Mouse (Mus musculus) retina, postnatal 1 day (tissue): ENCODE results near the gene Zfp708.
"Not testable (repeated sequence)": the region's sequence is repeated elsewhere in the genome, so short reads cannot be mapped to it uniquely, and the experiment has no call there.

Source experiments
- DNase-seq: peaks from one replicate; pipeline ENCODE4 v3.0.0-alpha.2; 2012

Gene Zfp708

DNA sequence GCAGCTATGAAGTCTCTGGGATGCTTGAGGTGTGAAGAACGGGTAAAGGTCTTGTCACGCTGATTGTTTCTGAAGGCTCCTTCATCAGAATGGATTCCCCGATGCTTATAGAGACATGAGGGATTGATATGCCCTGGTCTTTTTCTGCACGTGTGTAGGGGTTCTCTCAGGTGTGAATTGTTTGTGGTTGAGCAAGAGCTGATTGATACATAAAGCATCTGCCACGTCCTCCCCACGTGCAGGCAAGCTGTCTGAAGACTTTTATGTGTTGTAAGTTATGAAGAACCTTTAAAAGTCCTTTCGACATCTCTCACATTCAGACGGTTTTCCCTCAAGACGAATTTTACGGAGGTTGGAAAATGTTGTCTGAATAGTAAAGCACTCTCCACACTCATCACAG, at the start of gene Zfp708:
TSS of gene Zfp708 (minus strand) at position 101 of the 400 bp plus-strand sequence.
- no peak for DNase-seq

DNA sequence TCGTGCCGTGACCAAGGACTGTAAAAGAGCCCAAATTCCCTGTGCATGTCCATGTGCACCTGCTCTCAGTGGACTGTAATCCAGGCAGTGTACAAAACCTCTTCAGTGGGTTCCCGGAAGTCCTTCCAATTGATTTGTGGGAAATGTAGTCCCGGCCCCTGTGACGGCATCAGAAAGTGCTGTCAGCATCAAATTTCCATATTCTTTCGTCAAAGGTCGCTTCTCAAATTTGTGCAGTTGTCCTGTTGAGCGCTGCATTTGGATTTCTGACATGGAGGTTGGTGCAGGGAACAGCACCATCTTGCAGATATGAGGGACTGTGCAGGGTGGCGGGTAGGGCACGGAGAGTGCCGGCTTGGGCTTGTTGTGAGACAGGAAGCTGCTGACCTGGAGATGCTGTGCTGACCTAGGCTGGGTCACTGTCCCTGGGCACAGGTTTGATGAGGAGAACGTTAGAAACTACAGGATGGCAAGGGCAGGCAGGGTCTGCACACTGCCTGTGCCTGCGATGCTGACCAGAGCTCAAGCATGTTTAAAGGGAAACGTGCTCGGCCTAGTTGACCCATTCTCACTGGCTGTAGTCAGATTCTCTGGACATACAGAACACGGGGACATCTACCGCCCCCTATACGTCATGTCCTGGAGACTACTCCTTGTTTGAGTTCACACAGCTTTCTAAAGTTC, 30.4 kb upstream of the Zfp708 start:
- peak; percentile 95 for DNase-seq

DNA sequence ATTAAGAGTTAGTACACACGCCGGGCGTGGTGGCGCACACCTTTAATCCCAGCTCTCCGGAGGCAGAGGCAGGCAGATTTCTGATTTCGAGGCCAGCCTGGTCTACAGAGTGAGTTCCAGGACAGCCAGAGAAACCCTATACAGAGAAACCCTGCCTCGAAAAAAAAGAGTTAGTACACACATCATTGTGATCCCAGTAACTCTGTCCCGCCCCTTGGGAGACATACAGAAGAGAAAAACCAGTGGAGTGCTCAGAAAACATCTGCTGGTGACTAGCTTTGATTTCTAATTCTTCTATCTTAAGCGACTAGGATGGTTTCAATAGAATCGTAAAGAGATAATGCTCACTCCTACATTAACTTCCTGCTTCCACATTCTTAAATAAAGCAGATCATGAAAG, 29.7 kb upstream of the Zfp708 start:
- not testable (repeated sequence) for DNase-seq

DNA sequence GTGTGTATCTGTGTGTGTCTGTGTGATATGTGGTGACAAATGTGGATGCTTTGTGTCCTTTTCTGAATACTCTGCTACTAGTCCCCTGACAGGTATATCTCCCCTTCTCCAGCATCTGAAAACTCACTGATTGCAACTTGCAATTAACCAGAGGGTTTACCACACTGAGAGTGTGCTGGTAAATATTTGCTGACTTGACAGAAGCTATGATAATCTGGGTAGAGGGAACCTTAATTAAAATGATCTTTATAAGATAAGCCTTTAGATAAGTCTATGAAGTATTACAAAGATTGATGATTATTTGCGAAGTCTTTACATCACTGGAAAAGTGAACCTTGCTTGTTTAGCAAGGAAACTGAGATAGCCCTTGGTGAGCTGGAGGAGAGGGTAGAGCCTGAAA, 26.7 kb upstream of the Zfp708 start:
- DNase-seq: no peak

DNA sequence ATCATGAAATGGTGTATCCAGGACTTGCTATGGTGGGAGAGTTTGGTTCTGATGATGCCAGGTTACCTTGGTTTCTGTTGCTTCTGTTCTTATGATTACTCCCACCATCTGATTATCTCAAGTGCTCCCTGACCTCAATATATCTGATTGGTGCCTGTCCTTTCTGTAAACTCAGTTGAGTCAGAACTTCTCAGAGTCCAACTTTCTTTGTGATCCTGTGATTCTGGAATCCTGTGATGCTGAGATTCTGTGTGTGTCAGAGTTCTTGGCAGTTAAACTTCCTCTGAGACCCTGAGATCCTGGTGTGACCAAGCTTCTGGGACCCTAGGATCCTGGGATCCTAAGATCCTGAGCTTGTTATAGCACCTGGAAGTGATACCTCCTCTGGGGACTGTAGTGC, 23.6 kb upstream of the Zfp708 start, which contains the start of gene Zfp759:
TSS of gene Zfp759 (plus strand) at position 301 of the 400 bp plus-strand sequence.
- DNase-seq: not testable (repeated sequence)

DNA sequence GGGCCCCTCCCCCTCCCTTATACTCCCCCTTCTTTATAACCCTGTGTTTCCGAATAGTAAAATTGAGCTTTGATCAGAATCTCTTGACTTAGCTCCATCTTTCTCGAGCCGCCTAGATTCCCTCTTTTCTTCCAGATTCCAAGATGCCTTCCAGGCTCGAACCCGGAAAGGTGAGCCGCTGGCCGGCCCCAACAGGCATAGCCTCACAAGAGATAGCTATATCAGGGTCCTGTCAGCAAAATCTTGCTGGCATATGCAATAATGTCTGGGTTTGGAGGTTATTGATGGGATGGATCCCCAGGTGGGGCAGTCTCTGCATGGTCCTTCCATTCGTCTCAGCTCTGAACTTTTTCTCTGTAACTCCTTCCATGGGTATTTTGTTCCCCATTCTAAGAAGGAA, 18.4 kb upstream of the Zfp708 start, which contains the start of gene Rslcan18:
TSS of gene Rslcan18 (minus strand) at position 101 of the 400 bp plus-strand sequence.
- DNase-seq: not testable (repeated sequence)

DNA sequence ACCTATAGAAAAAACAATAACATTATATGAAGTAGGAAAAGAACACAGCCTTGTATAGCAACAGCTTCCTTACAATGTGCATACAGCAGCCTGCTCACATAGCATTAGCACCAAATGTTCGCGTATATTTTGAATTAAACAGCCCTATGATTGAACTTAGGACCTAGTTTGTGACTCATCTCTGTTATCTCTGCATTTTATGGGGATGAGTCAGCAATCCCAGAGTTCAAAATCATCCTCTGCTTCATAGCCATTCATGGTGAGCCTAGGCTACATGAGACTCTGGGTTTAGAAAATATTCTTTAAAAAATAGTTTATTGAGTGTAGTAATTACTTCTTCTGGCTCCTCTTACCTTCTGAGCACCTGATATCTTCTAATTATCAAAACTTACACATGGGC, 15.5 kb upstream of the Zfp708 start:
- DNase-seq: no peak

DNA sequence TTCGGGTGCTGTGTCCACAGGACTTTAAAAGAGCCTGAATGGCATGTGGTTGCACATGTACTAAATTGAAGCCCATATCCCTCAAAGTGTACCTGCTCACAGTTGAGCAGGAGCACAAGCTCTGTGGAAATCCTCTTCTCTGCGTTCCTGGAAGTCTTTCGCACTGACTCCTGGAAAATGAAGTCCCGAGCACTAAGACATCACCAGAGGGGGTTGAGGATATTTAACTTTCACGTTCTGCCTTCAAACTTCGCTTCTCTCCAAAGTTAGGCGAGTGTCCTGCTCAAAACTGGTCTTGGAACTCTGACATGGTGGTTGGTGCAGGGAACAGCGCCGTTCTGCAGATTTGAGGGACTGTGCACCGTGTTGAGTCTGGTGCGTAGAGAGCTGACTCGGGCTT, 14.3 kb upstream of the Zfp708 start:
- no peak for DNase-seq

DNA sequence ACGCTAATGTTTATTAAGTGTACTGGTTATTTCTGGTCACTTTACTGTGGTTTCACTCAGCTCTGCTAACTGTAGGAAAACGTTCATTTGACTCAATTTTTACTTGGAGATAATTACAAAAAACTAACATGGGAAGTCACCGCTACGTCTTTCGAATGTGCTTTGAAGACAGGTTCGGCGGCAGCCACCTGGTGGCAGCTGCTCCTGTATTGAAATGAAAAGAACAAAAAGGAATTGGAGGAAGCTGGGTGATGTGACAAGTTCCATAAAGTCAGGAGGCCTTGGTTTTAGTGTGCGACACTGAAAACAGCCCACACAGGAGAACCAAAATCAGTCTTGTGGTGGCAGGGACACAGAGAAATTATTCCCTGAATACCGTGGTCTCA, 11.0 kb upstream of the Zfp708 start:
- no peak for DNase-seq

DNA sequence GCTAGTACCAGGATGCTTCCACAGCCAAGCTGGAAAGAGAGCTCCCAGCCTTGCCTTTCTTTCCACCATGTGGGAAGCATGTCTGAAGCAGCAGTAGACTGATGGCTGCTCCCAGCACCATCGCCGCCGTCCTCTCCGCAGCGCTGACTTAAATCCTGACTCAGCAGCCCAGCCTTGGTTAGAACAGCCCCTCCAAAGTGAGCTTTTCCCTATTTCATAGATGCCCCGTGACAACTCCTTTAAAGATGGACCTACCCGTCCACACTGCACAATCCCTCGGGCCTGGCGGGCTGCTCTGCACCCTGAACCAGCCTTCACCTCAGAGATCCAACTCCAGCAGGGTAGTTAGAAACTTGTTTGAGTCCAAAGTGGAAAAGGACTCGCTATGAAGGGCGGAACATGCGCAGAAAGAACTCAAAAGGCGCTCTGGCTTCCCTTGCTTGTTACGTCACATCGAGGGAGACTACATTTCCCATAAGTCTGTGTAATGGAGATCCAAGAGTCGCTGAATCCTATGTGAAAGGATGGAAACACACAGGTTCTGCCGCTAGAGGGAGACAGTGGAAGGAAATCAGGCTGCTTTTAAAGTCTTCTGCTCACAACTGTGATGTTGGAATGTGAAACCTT, 10.5 kb upstream of the Zfp708 start, which contains the start of gene Gm28557:
TSS of gene Gm28557 (minus strand) at position 411 of the 627 bp plus-strand sequence.
- DNase-seq: peak; percentile 98

DNA sequence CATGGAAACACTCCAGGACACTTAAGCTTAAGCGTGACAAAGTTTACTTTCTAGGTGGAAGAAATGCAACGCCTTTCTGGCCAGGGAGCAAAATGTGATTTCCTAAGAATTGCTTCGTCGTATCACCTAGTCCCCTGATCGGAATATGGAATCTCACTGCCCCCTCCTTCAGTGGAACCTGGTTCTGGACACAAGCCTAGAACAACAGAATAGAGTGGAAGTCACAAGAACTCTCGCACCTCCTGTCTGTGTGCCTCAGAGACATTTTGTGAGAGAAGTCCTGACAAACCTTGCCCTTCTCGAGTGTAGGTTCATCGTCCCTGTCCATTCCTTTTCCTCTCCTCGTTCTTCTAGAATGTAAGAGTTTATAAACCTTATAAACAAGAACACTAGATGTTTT, 9.9 kb upstream of the Zfp708 start:
- no peak for DNase-seq

DNA sequence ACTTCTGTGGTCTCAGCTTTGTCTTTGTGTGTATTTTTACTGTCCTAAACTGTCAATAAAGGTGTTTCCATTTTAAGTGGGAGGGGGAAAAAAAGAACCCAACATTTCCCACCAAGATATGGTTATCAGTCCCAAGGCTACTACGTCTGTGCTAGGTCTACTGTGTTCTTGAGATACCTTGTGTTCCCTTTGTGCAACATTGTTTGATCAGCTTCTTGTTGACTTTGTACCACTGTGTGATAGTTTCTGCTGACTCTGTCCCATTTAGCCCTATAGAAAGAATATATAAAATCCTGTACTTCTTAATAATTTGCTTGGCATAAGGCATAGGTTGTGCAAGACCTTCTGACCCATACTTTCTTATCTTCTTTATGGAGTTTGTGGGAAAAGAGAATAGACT, 7.6 kb downstream of the Zfp708 start:
- DNase-seq: no peak

DNA sequence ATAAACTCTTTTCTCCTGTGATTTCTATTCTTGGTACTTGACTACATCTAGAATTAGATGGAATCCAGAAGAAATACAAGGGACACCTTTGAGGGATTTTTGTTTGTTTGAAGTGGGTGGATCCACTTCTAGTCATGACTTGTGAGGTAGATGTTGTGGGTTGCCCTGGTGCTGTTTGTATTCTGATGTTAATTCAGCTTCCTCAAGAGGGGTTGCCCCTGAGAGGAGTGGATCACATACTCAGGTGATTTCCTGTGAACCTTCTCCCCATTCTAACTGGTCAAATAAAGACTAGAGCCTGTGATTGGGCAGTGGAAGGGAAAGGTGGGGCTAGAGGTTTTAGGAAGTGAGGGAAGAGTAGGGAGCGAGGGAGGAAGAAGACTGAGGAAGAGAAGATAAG, 15.8 kb downstream of the Zfp708 start:
- peak; percentile 0 for DNase-seq

DNA sequence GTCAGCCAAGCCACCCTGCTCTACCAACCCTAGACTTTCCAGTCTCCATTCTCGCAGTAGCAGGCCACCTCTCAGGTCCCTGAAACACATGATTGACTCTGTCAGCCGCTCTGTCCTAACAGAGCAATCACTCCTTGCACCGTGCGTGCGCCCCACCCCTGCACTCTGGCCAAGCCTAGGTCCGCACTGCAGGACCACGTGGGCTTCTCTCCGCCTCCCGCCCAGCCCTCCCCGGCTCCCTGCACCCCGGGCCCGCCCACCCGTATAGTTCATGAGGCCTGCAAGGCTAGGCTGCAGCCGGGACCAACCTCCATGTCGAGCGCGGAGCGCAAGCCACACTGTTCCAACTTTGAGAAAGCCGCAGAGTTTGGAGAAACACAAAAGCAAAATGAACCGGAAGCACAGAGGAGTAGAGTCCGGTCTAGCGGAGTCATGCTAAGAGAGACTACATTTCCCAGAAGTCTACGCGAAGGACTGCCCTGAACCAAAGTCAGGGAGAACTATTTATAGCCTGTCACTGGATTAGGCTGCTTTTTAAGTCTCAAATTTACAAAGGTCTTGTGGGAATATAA, 16.5 kb downstream of the Zfp708 start:
- peak; percentile 88 for DNase-seq

DNA sequence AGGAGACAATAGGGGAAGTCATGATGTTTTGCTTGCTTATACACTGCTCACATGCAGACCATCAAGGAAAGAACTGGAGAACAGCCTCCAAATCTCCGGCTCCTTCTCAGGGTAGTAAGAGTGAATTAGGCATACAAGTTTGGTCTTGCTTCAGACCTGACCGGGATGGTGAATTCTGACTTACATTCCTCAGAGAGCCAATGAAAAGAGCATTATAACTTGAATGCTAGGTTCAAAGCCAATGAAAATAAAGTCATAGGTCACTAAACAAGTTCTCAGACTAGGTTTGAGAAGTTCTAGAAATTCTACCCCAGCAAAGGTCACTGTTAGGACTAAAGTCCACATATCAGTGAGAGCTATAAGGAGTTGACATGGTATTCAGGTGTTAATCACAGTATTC, 20.5 kb downstream of the Zfp708 start:
- no peak for DNase-seq

DNA sequence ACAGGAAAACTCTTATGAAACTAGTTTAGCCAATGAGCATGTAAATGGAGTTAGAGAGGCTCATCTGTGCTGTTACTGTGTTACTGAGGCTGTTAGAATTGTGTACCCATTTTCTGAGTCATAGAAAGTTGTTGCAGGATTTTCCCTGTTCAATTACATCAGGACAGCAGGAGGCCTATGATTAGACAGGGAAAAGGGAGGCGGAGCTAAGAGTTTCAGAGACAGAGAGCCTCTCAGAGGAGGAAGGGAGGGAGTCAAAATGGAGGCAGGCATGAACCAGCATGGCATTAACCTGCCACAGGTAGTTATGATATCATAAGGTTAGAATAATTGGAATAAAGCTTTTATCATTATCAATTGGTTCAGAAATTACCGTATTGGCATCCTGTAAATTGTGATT, 25.0 kb downstream of the Zfp708 start:
- no peak for DNase-seq

DNA sequence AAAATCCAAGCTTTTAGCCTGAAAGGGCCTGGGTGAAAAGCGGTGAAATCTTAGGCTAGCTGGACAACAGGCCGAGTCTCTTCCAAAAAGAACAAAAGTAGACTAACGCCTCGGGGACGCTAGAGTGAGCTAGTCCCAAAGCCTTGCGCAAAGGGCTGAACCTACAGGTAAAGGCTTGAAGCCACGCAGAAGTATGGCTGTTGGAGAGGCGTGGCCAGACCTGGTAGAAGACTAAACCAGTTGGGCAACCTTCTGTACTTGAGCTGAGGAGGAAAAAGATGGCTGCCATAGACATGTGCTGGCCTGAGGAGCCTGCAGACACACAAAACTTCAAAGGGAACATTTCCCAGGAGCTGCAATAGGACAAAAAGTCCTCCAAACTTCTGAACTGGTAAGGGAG, 32.4 kb downstream of the Zfp708 start:
- no peak for DNase-seq

DNA sequence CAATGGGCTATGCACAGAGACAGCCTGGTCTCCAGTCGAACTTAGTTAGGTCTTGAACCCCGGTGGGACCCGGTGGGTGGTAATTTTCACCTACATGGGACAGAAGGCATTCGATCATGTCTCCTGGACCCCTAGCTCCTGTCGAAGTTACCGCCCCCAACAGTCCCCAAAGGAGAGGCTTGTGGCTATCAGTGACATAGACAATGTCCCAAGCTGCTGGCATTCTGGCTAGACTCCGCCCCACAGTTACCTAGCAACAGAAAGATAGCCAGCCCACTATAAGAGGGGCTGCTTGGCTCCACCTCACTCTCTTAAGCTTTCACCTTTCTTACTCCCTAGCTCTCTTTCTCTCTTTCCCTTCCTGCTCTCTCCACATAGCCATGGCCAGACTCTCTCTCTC, 35.3 kb downstream of the Zfp708 start:
- no peak for DNase-seq

DNA sequence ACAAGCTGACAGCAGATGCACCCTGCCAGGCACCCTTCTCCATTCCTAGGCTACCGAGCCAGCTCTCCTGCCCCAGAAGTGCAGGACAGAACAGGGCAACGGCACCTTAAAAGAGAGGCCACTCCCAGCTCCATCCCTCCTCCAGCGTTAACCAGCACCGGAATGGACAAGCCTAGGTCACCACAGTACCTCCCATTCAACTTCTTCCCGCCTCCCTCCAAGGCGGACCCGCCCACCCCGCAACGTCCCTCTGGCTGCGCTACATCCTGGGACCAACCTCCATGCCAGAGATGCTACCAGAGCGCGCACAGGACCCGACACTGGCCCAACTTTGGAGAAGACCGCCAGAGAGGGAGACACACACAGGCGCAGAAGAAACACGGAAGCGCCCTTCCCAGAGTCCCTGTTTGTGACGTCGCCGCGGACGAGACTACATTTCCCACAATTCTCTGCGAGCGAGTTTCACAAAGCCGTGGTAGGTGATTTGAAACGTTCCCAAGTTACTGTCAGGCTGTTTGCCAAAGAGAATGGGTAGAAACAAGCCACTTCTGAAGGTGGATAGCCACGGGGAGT, 36.9 kb downstream of the Zfp708 start, which contains the start of gene Zfp712:
TSS of gene Zfp712 (minus strand) at position 385 of the 573 bp plus-strand sequence.
- peak; percentile 95 for DNase-seq

DNA sequence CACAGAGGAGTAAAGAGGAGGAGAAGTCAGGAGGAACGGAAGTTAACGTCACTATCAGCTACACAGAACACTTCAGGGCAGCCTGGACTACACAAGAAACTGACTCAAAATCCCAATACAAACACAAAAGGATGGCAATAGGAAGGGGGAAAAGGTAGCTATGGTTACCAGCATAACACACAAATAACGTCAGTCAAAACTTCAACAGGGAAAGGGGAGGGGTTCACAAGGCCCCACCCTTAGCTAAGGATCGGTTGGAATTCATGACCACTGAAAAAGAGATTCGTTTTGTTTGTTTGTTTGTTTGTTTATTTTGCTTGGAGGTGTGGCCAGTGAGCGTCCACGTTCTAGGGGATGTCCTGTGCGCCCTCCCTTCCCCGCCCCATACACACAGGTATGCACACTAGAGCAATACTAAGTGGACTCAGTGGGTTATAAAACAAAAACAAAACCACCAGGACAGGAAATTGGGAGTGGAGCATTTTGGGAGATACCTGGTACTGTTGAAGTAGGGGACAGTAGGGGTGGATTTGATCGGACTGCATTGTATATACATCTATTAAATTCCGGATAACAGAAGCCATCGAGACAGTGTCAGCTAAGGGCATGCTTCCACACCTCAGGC, 37.5 kb downstream of the Zfp708 start:
- DNase-seq: peak; percentile 32
